Mouse (Mus musculus) hindbrain, embryonic 14.5 days (tissue): ENCODE data around the gene Adgrv1. TPM values are rescaled to one million over a fixed set of nuclear protein-coding genes. Genes with fewer than 3 reads are reported as not detected.

ENCODE experiments used
- ATAC-seq: fragments of 200-750 bp; cut with Nextera tagmentation; 2 replicates; pipeline ENCODE4 v1.8.0; 2017; ENCODE audit warnings: moderate number of reproducible peaks, mild to moderate bottlenecking, moderate TSS enrichment, moderate library complexity; ENCODE audit not compliant: low FRiP score
- DNase-seq: peaks from one replicate; pipeline ENCODE4 v3.0.0-alpha.2; 2015; ENCODE audit warnings: low spot score
- H3K27ac ChIP-seq: fragments of 300-500 bp; sonication (generic); 2 replicates; pipeline ENCODE4 v1.5.1; 2014; ENCODE audit warnings: mild to moderate bottlenecking, moderate library complexity
- H3K27me3 ChIP-seq: fragments of 300-500 bp; sonication (generic); 2 replicates; pipeline ENCODE4 v1.6.1; 2014; ENCODE audit warnings: mild to moderate bottlenecking, low read length, mixed read lengths; ENCODE audit not compliant: control insufficient read depth, insufficient read depth
- H3K36me3 ChIP-seq: fragments of 300-500 bp; sonication (generic); replicated peaks from 2 replicates; pipeline ENCODE4 v1.6.1; 2014; ENCODE audit not compliant: control insufficient read depth, insufficient read depth
- H3K4me1 ChIP-seq: fragments of 300-500 bp; sonication (generic); replicated peaks from 2 replicates; pipeline ENCODE4 v1.6.1; 2014; ENCODE audit warnings: antibody characterized with exemption, low read length, mixed read lengths; ENCODE audit not compliant: control insufficient read depth, insufficient read depth
- H3K4me2 ChIP-seq: fragments of 300-500 bp; sonication (generic); replicated peaks from 2 replicates; pipeline ENCODE4 v1.6.1; 2014; ENCODE audit warnings: mild to moderate bottlenecking, moderate library complexity
- H3K4me3 ChIP-seq: fragments of 300-500 bp; sonication (generic); replicated peaks from 2 replicates; pipeline ENCODE4 v1.5.1; 2014; ENCODE audit warnings: mild to moderate bottlenecking, low read length
- H3K9ac ChIP-seq: fragments of 300-500 bp; sonication (generic); 2 replicates; pipeline ENCODE4 v1.6.1; 2014
- H3K9me3 ChIP-seq: fragments of 300-500 bp; sonication (generic); 2 replicates; pipeline ENCODE4 v1.6.1; 2016; ENCODE audit warnings: low read length; ENCODE audit not compliant: control insufficient read depth
- WGBS: fragments of 180-500 bp; shearing (Covaris S2); extraction: QIAGEN DNeasy Blood & Tissue Kit; methylation state at CpG from one replicate; pipeline ENCODE4 v1.1.7; 2014; 5-methylcytosine and 5-hydroxymethylcytosine counted together
- polyA plus RNA-seq: library from polyadenylated mRNA; unstranded; fragments of >200 nt; fragmentation: Nextera tagmentation; extraction: Ambion mirVana; gene quantifications from 2 replicates; pipeline ENCODE4 v1.2.1, GENCODE M21; 2014

Adgrv1 gene
- polyA plus RNA-seq, 1 experiment from 2014 or later = 13.2 TPM

- Histone ChIP-seq H3K4me1 (no peaks in the 10 kb centered on the region), H3K9ac (no peak overlapping the region), H3K4me2 (no peak overlapping the region), H3K9me3 (no peaks in the 10 kb centered on the region), H3K4me3 (no peak overlapping the region), H3K36me3 (no peaks in the 10 kb centered on the region), H3K27me3 (no peaks in the 10 kb centered on the region), H3K27ac (no peak overlapping the region)
- ATAC-seq (no peak), DNase-seq (no peak)
- 91% methylated on average over 4 of the region's 4 CpGs for WGBS
These were observed 456.1 kb downstream of the Adgrv1 start for GRCm38 (mm10) chr13:81176820-81177219.

- H3K4me1 ChIP-seq = no peaks in the 10 kb centered on the region
These were observed 456.9 kb downstream of the Adgrv1 start for GRCm38 (mm10) chr13:81176071-81176470.

GRCm38 (mm10) chr13:81171115-81171514 is 461.8 kb downstream of the Adgrv1 start:
- H3K4me2 ChIP-seq = no peak overlapping the region
- ATAC-seq (no peak), DNase-seq (no peak)
- H3K9me3 ChIP-seq = no peaks in the 10 kb centered on the region
- no peaks in the 10 kb centered on the region for H3K36me3 ChIP-seq
- 86% methylated on average over 3 of the region's 3 CpGs for WGBS
- no peak overlapping the region for H3K27ac ChIP-seq
- no peak overlapping the region for H3K9ac ChIP-seq
- H3K4me1 ChIP-seq = no peaks in the 10 kb centered on the region
- H3K4me3 ChIP-seq = no peak overlapping the region
- H3K27me3 ChIP-seq = no peaks in the 10 kb centered on the region

More at GRCm38 (mm10) chr13:81176071-81176470, 456.9 kb downstream of the Adgrv1 start:
- Histone ChIP-seq H3K27me3 (no peaks in the 10 kb centered on the region), H3K36me3 (no peaks in the 10 kb centered on the region), H3K4me3 (no peak overlapping the region), H3K4me2 (no peak overlapping the region), H3K9ac (no peak overlapping the region), H3K9me3 (no peaks in the 10 kb centered on the region), H3K27ac (no peak overlapping the region)
- no peak for ATAC-seq
- WGBS = 89% methylated on average over 3 of the region's 3 CpGs
- no peak for DNase-seq

GRCm38 (mm10) chr13:81167450-81167849 is 465.5 kb downstream of the Adgrv1 start:
- Histone ChIP-seq H3K27ac (no peak overlapping the region), H3K4me2 (no peak overlapping the region), H3K4me1 (no peaks in the 10 kb centered on the region), H3K27me3 (no peaks in the 10 kb centered on the region), H3K36me3 (no peaks in the 10 kb centered on the region), H3K9me3 (no peaks in the 10 kb centered on the region), H3K9ac (no peak overlapping the region), H3K4me3 (no peak overlapping the region)
- 89% methylated on average over 6 of the region's 6 CpGs for WGBS
- ATAC-seq (no peak), DNase-seq (no peak)

- Histone ChIP-seq H3K9ac (no peak overlapping the region), H3K27me3 (no peaks in the 10 kb centered on the region), H3K4me1 (no peaks in the 10 kb centered on the region), H3K4me2 (no peak overlapping the region), H3K4me3 (no peak overlapping the region), H3K27ac (no peak overlapping the region), H3K9me3 (no peaks in the 10 kb centered on the region), H3K36me3 (no peaks in the 10 kb centered on the region)
- ATAC-seq = no peak
- DNase-seq = no peak
- WGBS = 72% methylated on average over 2 of the region's 2 CpGs
These were observed 473.1 kb downstream of the Adgrv1 start for GRCm38 (mm10) chr13:81159808-81160207.

- no peaks in the 10 kb centered on the region for H3K9me3 ChIP-seq
These were observed 477.6 kb downstream of the Adgrv1 start for GRCm38 (mm10) chr13:81155322-81155721.

GRCm38 (mm10) chr13:81144434-81144833 is 488.5 kb downstream of the Adgrv1 start:
- Histone ChIP-seq H3K27ac (no peak overlapping the region), H3K4me2 (no peak overlapping the region), H3K27me3 (no peaks in the 10 kb centered on the region), H3K9me3 (no peaks in the 10 kb centered on the region), H3K4me3 (no peak overlapping the region), H3K4me1 (no peaks in the 10 kb centered on the region), H3K36me3 (no peaks in the 10 kb centered on the region), H3K9ac (no peak overlapping the region)
- ATAC-seq (no peak), DNase-seq (no peak)
- 87% methylated on average over 1 of the region's 1 CpGs for WGBS

More at GRCm38 (mm10) chr13:81155322-81155721, 477.6 kb downstream of the Adgrv1 start:
- DNase-seq (peak; percentile 44), ATAC-seq (peak; percentile 60; the same call in 1 of the 2 replicates)
- no peaks in the 10 kb centered on the region for H3K4me1 ChIP-seq
- no peak overlapping the region for H3K27ac ChIP-seq
- H3K4me3 ChIP-seq = no peak overlapping the region
- no peak overlapping the region for H3K4me2 ChIP-seq
- H3K36me3 ChIP-seq = no peaks in the 10 kb centered on the region
- H3K27me3 ChIP-seq = no peaks in the 10 kb centered on the region
- H3K9ac ChIP-seq = no peak overlapping the region

GRCm38 (mm10) chr13:81142268-81142884 is 490.6 kb downstream of the Adgrv1 start:
- no peak overlapping the region for H3K9ac ChIP-seq
- DNase-seq (no peak), ATAC-seq (no peak)
- no peaks in the 10 kb centered on the region for H3K9me3 ChIP-seq
- no peaks in the 10 kb centered on the region for H3K27me3 ChIP-seq
- H3K4me3 ChIP-seq = no peak overlapping the region
- H3K36me3 ChIP-seq = no peaks in the 10 kb centered on the region
- H3K27ac ChIP-seq = no peak overlapping the region
- WGBS = 33% methylated on average over 6 of the region's 6 CpGs
- H3K4me2 ChIP-seq = no peak overlapping the region
- H3K4me1 ChIP-seq = no peaks in the 10 kb centered on the region

GRCm38 (mm10) chr13:81136652-81137422 is 496.1 kb downstream of the Adgrv1 start:
- Histone ChIP-seq H3K9me3 (no peaks in the 10 kb centered on the region), H3K4me1 (0 out of 2 replicates have a peak, but pooled peaks cover 3% of the 10 kb centered on the region), H3K27me3 (no peaks in the 10 kb centered on the region), H3K4me2 (no peak overlapping the region), H3K9ac (no peak overlapping the region), H3K27ac (no peak overlapping the region), H3K36me3 (no peaks in the 10 kb centered on the region), H3K4me3 (no peak overlapping the region)
- DNase-seq (no peak), ATAC-seq (no peak)
- WGBS = 72% methylated on average over 11 of the region's 11 CpGs
